Mouse (Mus musculus) urinary bladder, postnatal 25 days (tissue): ENCODE measurements at regions not wholly inside any gene's neighbourhood (a gene's known extent, or its start where the extent isn't known, plus 50 kb on each side); places are given as distances from the start of the nearest gene placed in this dataset.

Experiments used
- DNase-seq: peaks from one replicate; pipeline ENCODE4 v3.0.0; 2022; ENCODE audit warnings: low spot score

GRCm38 (mm10) chr7:71214500-71215055, 136.7 kb downstream of the Gm10295 start:
- DNase-seq, result no peak

- no peak for DNase-seq
Measured at GRCm38 (mm10) chr7:71193131-71193530, 158.2 kb downstream of the Gm10295 start.

- DNase-seq, result no peak
Measured at GRCm38 (mm10) chr7:71190161-71190711, 161.0 kb downstream of the Gm10295 start.

GRCm38 (mm10) chr7:71189757-71190156, 161.5 kb downstream of the Gm10295 start:
- no peak for DNase-seq

- DNase-seq, result no peak
Measured at GRCm38 (mm10) chr7:71188119-71188518, 163.2 kb downstream of the Gm10295 start.

- DNase-seq, result no peak
Measured at GRCm38 (mm10) chr7:71174871-71175270, 176.4 kb downstream of the Gm10295 start.

GRCm38 (mm10) chr7:71139068-71139467, 212.2 kb downstream of the Gm10295 start:
- no peak for DNase-seq

- no peak for DNase-seq
Measured at GRCm38 (mm10) chr7:71129981-71130380, 221.3 kb downstream of the Gm10295 start.

GRCm38 (mm10) chr7:71128928-71129327, 222.4 kb downstream of the Gm10295 start:
- no peak for DNase-seq

GRCm38 (mm10) chr7:71121453-71121852, 229.8 kb downstream of the Gm10295 start:
- DNase-seq, result no peak

GRCm38 (mm10) chr7:71120975-71121374, 230.3 kb downstream of the Gm10295 start:
- DNase-seq, result no peak

- no peak for DNase-seq
Measured at GRCm38 (mm10) chr7:71119987-71120386, 231.3 kb downstream of the Gm10295 start.

GRCm38 (mm10) chr7:71107101-71107500, 244.2 kb downstream of the Gm10295 start:
- DNase-seq, result no peak

GRCm38 (mm10) chr7:71100266-71100665, 251.0 kb downstream of the Gm10295 start:
- DNase-seq, result no peak

- DNase-seq, result no peak
Measured at GRCm38 (mm10) chr7:71098276-71098675, 253.0 kb downstream of the Gm10295 start.

GRCm38 (mm10) chr7:71093301-71093939, 257.9 kb downstream of the Gm10295 start:
- DNase-seq, result no peak

- DNase-seq, result no peak
Measured at GRCm38 (mm10) chr7:71092825-71093224, 258.5 kb downstream of the Gm10295 start.

- no peak for DNase-seq
Measured at GRCm38 (mm10) chr7:71092301-71092700, 259.0 kb downstream of the Gm10295 start.

- DNase-seq, result no peak
Measured at GRCm38 (mm10) chr7:71064446-71065391, 286.6 kb downstream of the Gm10295 start.

- no peak for DNase-seq
Measured at GRCm38 (mm10) chr7:71050825-71051224, 300.5 kb downstream of the Gm10295 start.

GRCm38 (mm10) chr7:71047201-71047600, 304.1 kb downstream of the Gm10295 start:
- no peak for DNase-seq

GRCm38 (mm10) chr7:71046596-71046995, 304.7 kb downstream of the Gm10295 start:
- DNase-seq, result no peak

- DNase-seq, result no peak
Measured at GRCm38 (mm10) chr7:71043789-71044188, 307.5 kb downstream of the Gm10295 start.
